Mouse (Mus musculus) hindlimb bud, embryonic 11.5 days (tissue): ENCODE measurements at regions not wholly inside any gene's neighbourhood (a gene's known extent, or its start where the extent isn't known, plus 50 kb on each side); places are given as distances from the start of the nearest gene placed in this dataset.

Experiments used
- DNase-seq: peaks from one replicate; pipeline ENCODE4 v3.0.0-alpha.2; 2012; ENCODE audit warnings: low read depth, low spot score; ENCODE audit errors: extremely low spot score

- DNase-seq = no peak
Measured at GRCm38 (mm10) chr13:91274131-91274530, 50.4 kb upstream of the Atg10 start.

GRCm38 (mm10) chr13:91274615-91275014 lies 50.8 kb upstream of the Atg10 start:
- no peak for DNase-seq

- DNase-seq = no peak
Measured at GRCm38 (mm10) chr13:91279487-91279886, 55.7 kb upstream of the Atg10 start.

- DNase-seq = no peak
Measured at GRCm38 (mm10) chr13:91295552-91296170, 71.9 kb upstream of the Atg10 start.

DNA sequence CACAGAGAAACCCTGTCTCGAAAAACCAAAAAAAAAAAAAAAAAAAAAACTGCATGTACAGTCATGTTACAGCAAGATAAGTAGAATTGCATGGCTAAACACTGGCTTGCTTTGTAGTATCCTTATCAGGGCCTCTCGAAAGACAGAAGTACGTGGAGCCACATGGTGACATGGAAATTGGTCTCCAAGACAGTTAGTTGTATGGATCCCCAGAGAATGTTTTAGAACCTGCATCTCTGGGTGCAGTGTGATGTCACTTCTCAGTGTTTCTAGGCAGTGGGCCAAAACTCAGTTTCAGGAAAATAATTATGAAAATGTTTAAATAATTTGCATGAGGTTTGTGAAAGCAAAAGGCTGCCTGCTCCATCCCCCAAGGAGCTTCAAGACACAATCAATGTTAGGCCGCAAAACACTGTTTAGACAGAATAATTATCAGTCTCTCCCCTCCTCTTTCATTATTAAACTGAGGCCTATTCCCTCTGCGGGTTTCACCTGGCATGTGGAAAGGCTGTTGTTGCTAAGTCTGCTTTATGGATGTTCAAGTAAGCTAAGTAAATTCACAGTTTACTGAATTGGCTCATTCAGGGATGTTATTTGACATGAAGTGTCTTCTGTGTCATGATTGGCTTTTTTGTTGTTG lies 72.9 kb upstream of the Atg10 start:
- no peak for DNase-seq

DNA sequence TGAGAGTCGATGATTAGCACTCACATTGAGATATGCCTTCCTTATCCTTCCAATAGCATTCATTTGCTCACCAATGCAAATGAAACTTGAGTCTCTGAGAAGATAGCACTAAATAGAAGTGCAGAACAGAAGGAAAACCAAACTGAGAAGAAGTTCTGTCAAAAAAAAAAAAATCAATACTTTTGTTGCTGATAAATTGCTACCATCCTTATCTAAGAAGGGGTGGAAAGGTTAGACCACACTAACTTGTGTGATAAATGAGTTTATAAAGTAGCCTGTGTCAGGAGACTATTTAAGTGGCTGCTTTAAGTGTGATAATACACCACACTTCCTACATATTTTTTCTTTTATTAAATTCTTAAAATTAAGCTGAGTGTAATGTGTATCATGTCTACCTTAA lies 78.1 kb upstream of the Atg10 start:
- no peak for DNase-seq

DNA sequence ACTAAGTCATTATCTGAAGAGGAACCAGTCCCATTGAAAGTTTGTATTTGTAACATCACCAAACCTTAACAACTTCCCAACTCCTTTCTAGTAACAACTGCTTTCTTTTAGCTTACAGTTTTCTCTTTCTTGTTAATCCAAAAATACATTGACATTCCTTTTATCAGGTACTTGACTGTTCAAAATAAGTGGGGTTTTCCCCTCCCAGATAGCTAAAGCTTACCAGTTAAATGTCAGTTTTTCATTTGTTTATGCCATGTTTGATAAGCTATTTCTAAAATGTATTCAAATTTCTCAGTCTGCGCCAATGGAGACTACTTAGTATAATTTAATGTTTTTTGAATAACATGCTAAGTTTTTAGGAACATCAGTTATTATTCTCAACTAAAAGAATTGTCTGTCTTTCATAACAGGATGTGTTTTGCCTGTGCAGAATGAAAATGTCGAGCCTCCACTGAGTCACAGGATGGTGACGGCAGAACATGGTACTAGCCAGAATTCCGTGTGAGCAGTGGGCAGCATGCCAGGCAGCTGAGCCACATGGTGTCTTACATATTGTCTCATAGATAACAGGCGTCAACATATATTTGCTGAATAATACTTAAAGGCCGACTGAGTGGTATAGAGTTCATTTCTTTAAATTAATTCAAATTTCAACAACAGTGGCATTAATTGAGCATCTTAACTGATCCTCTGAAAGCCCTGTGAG lies 82.1 kb upstream of the Atg10 start:
- DNase-seq = no peak

- DNase-seq = no peak
Measured at GRCm38 (mm10) chr13:91306545-91306944, 82.8 kb upstream of the Atg10 start.

DNA sequence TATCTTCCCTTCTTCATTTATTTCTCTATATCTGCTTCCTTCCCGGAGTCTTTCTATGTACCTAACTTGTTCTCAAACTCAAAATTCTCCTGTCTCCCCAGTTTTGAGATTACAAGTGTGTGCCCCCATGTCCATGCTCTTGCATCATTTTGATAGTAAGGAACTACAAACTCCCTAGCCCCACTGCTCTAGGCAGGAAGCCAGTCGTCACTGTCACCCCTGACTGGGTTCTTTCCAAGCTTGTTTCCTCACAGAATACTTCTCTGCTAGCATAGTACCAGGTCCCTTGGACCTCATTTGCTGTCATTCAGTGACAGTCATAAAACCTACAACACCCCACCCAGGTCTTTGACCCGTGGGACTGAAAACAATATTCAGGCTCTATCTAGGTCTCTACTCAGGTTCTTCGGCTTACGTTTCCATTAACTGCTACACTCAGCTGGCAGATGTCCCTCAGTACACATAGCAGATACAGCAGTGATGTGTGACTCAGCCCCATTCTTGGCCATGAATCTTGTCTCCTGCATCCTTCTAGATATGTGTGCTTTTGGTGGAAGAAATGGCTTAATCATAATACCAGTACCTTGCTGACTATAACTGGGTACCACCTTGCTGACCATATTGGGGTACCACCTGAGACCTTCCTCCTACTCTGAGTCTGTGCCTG lies 89.3 kb upstream of the Atg10 start:
- DNase-seq = no peak

GRCm38 (mm10) chr13:91322331-91322730 lies 98.6 kb upstream of the Atg10 start:
- no peak for DNase-seq

DNA sequence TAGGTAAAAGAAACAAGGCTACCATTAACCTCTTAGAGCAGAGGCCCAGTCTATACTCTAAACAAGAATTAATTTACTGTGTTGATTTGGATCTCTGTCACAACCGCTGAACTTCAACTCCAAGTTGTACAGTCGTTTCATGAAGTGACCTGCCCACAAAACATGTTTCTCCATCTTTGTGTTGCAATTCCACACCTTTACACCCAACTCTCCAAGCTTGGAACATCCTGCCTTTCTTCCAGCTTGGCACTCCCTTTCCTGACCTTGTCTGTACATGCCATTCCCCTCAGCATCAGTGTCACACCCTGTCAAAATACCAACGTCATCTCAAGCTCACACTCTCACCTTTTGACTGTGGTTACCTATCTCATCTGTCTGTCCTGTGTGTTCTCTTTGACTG lies 103.1 kb upstream of the Atg10 start:
- DNase-seq = no peak

- DNase-seq = no peak
Measured at GRCm38 (mm10) chr13:91334283-91334682, 110.5 kb upstream of the Atg10 start.

DNA sequence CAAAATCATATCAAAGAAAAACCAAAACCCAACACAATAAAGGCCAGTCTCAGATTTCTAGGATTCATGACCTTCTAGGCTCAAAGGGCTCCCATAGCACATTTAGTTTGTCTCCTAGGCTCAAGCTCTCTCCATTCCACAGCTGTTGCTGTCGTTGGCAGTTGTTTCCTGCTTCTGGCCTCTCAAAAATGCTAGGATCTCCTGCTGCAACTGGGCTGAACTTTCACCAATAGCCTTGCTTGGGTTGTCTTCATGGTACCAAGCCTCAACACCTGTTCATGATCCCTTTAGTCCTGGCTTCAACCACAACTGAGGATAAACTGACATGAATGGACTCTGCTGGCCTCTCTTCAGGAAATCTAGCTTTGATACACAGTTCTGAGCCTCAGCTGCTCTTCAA lies 115.9 kb upstream of the Ssbp2 start:
- no peak for DNase-seq

- DNase-seq = no peak
Measured at GRCm38 (mm10) chr13:91348489-91349083, 111.5 kb upstream of the Ssbp2 start.

GRCm38 (mm10) chr13:91352311-91352710 lies 107.8 kb upstream of the Ssbp2 start:
- no peak for DNase-seq

- DNase-seq = no peak
Measured at GRCm38 (mm10) chr13:91356516-91356915, 103.6 kb upstream of the Ssbp2 start.

GRCm38 (mm10) chr13:91360121-91360520 lies 100.0 kb upstream of the Ssbp2 start:
- no peak for DNase-seq

- no peak for DNase-seq
Measured at GRCm38 (mm10) chr13:91365270-91365952, 94.7 kb upstream of the Ssbp2 start.

- no peak for DNase-seq
Measured at GRCm38 (mm10) chr13:91366540-91366939, 93.5 kb upstream of the Ssbp2 start.

- no peak for DNase-seq
Measured at GRCm38 (mm10) chr13:91367896-91368556, 92.1 kb upstream of the Ssbp2 start.
